Mouse (Mus musculus): ENCODE measurements at regions not wholly inside any gene's neighbourhood (a gene's known extent, or its start where the extent isn't known, plus 50 kb on each side); places are given as distances from the start of the nearest gene placed in this dataset.

DNA sequence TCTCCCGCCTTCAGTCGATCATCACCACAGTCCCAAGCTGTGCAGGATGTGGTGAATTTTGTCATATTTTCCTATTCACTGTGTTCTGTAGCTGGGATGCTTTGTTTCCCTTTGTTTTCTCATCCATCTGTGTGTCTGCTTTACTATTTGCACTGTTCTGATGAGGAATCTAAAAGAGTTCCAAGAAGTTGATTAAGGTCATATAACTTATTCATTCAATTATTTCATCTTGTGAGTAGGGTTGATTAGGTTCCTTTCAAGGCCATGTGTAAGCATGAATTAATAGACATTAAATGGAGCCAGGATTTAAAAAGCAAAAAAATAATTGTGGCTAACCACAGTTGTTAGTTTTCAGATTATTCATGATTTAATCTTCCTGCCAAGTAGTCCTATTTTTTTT, 217.7 kb upstream of the Ccng1 start:
- TF ChIP-seq POLR2A (IDR thresholded peaks at IDR 0.05; ENCODE audit: control insufficient read depth, low read depth, low read length) = no peak
- TF ChIP-seq CTCF (IDR thresholded peaks at IDR 0.05; ENCODE audit: control insufficient read depth, insufficient read depth, insufficient replicate concordance, low read depth, low read length) = no peak

Data from testis, adult 2 months (tissue).